Mouse (Mus musculus): ENCODE data around the gene Maf. TPM values are rescaled to one million over a fixed set of nuclear protein-coding genes. Genes with fewer than 3 reads are reported as not detected.
A peak's percentile ranks its signal among the peaks of the same experiment; 100 is the strongest.

Maf gene
- polyA plus RNA-seq, 1 experiment from 2014 or later = 10.4 TPM

DNA sequence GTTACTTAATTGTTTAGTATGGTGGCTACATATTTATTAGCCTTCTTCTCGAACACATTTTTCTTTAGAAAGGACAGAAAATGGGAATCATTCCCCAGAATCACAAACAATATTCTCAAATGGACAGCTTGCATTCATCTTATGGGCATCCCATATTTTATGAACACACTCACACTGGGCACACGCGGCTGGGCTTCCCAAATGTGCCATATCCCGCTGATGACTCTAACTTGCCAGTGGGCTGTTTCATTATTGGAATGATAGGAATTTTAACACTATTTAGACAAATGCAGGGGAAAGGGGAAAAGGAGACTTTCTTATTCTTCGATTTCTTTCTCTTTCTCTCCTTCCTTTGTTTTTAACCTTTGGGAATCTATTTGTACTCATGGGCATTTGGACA lies 6.6 kb downstream of the Maf start:
- 0 out of 2 replicates have a peak overlapping the region, but pooled peaks have one; percentile 21 for H3K4me2 ChIP-seq
- no peak for ATAC-seq (ENCODE audit: low FRiP score, low read depth)
- 70% methylated on average over 5 of the region's 5 CpGs for WGBS
- H3K4me1 ChIP-seq (replicated peaks) = peaks cover 13% of the 10 kb centered on the region; the same call in 1 of the 2 replicates
- H3K4me3 ChIP-seq = no peak overlapping the region
- H3K36me3 ChIP-seq = no peaks in the 10 kb centered on the region
- H3K9me3 ChIP-seq = no peaks in the 10 kb centered on the region
- H3K27me3 ChIP-seq = no peaks in the 10 kb centered on the region
- no peak overlapping the region for H3K9ac ChIP-seq
- H3K27ac ChIP-seq (replicated peaks) = no peak overlapping the region

DNA sequence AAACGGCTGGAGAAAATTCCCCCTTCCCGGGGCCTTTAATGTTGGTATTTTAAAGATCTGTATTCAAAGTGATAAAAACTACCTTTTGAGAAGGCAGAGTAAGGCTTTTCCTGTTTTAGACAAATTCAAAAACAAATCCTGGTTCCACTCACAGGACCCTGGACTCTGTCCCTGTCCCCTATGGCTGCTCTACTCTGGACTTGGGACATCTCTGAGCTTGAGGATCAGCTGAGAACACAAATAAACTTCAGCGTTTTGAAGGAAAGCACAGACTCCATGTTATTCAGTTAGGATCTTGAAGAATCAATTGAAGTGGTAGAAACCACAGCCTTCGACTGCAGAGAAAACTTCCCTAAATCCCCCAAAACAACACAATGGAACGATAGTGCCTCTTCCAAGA lies 8.4 kb downstream of the Maf start:
- H3K9me3 ChIP-seq = no peaks in the 10 kb centered on the region
- H3K4me1 ChIP-seq (replicated peaks) = 0 out of 2 replicates have a peak, but pooled peaks cover 4% of the 10 kb centered on the region
- ATAC-seq (ENCODE audit: low FRiP score, low read depth) = no peak
- H3K4me3 ChIP-seq = no peak overlapping the region
- 73% methylated on average over 5 of the region's 5 CpGs for WGBS
- no peak overlapping the region for H3K4me2 ChIP-seq
- no peaks in the 10 kb centered on the region for H3K27me3 ChIP-seq
- H3K27ac ChIP-seq (replicated peaks) = no peak overlapping the region
- no peak overlapping the region for H3K9ac ChIP-seq
- no peaks in the 10 kb centered on the region for H3K36me3 ChIP-seq

DNA sequence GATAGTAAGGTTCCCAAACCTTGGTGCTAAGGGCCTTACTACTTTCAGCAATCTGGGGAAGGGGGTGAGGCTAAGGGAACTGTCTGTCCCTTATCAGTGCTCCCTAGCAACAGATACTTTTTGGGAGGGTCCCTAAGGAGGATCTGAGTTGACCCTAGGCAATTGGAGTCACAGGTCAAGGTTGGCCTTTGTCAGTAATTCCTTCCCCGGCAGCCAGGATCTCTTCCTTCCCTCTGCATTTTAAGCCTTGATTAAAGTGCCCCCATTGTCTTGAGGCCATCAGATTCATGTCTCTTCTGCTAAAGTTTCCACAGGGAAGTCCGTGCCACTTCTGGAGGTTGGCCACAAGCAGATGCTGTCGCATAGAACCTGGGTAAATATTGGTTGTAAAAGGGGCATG lies 10.2 kb downstream of the Maf start:
- no peaks in the 10 kb centered on the region for H3K36me3 ChIP-seq
- no peak overlapping the region for H3K4me2 ChIP-seq
- no peak overlapping the region for H3K4me3 ChIP-seq
- no peak overlapping the region for H3K9ac ChIP-seq
- no peaks in the 10 kb centered on the region for H3K9me3 ChIP-seq
- 58% methylated on average over 3 of the region's 3 CpGs for WGBS
- no peak for ATAC-seq (ENCODE audit: low FRiP score, low read depth)
- no peak overlapping the region for H3K27ac ChIP-seq (replicated peaks)
- no peaks in the 10 kb centered on the region for H3K27me3 ChIP-seq
- H3K4me1 ChIP-seq (replicated peaks) = 0 out of 2 replicates have a peak, but pooled peaks cover 4% of the 10 kb centered on the region

DNA sequence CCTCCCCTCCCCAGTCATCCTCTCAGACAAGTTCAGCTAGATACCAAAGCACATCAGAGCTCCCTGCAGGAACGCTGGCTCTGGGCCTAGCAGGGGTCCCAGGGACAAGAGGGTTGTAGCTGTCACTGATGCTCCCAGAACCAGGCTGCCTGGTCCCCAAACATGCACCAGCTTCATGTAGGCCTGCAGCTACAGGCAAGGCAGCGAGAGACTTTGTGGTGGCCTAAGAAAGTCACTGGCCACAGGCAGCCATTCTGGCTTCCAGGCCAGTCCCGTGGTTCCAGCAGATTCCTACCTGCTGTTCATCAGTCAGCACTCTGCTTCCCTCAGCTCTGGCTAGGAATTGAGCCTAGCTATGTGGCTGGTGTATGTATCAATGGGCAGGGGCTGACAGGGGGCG lies 10.9 kb downstream of the Maf start:
- H3K36me3 ChIP-seq = no peaks in the 10 kb centered on the region
- H3K4me1 ChIP-seq (replicated peaks) = 0 out of 2 replicates have a peak, but pooled peaks cover 4% of the 10 kb centered on the region
- no peak overlapping the region for H3K4me3 ChIP-seq
- no peaks in the 10 kb centered on the region for H3K27me3 ChIP-seq
- H3K27ac ChIP-seq (replicated peaks) = no peak overlapping the region
- H3K9me3 ChIP-seq = no peaks in the 10 kb centered on the region
- H3K4me2 ChIP-seq = no peak overlapping the region
- no peak for ATAC-seq (ENCODE audit: low FRiP score, low read depth)
- H3K9ac ChIP-seq = no peak overlapping the region
- 69% methylated on average over 4 of the region's 4 CpGs for WGBS

DNA sequence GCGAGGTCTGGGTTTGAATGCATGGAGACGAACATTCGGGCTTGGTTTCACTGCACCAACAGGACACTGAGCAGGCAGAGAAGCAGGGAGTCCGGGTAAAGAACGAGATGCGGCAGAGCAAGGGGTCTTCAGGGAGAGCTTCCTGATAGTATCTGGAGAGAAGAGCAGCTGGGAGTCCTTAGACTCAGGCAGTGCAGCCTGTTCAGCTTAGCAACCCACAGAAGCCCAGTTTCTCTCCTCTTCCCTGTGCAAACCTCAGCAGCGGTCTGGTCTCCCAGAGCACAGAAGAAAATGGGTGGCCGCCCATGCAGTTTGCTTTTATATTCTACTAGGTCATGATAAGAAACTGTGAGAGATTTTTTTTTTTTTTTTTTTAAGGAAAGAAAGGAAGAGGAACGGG lies 20.2 kb downstream of the Maf start:
- H3K4me3 ChIP-seq = no peak overlapping the region
- H3K4me2 ChIP-seq = no peak overlapping the region
- H3K27ac ChIP-seq (replicated peaks) = no peak overlapping the region
- WGBS = 74% methylated on average over 9 of the region's 9 CpGs
- no peak for ATAC-seq (ENCODE audit: low FRiP score, low read depth)
- H3K4me1 ChIP-seq (replicated peaks) = no peaks in the 10 kb centered on the region
- H3K9me3 ChIP-seq = no peaks in the 10 kb centered on the region
- no peaks in the 10 kb centered on the region for H3K27me3 ChIP-seq
- no peaks in the 10 kb centered on the region for H3K36me3 ChIP-seq
- no peak overlapping the region for H3K9ac ChIP-seq

DNA sequence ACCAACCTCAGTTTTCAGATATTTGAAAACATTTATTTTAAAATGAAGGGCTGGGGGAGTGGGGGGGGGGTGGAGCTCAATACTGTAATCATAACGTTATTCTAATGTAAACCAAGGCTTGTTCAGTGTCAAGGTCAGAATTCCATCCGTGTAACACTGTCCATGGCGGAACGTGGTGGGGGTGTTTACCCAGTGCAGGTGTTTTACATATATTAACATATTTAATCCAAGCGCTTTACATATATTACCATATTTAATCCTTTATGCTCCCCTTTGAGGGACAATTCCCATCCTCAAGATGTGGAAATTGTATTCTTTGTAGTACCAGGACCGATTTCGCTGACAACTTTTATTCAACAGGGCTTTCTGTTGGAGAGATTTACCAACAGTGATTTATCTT lies 24.3 kb downstream of the Maf start:
- Histone ChIP-seq H3K4me3 (no peak overlapping the region), H3K9ac (no peak overlapping the region), H3K36me3 (no peaks in the 10 kb centered on the region), H3K27ac (replicated peaks) (no peak overlapping the region), H3K4me2 (no peak overlapping the region), H3K27me3 (no peaks in the 10 kb centered on the region), H3K4me1 (replicated peaks) (no peaks in the 10 kb centered on the region), H3K9me3 (no peaks in the 10 kb centered on the region)
- no peak for ATAC-seq (ENCODE audit: low FRiP score, low read depth)
- 39% methylated on average over 7 of the region's 7 CpGs for WGBS

DNA sequence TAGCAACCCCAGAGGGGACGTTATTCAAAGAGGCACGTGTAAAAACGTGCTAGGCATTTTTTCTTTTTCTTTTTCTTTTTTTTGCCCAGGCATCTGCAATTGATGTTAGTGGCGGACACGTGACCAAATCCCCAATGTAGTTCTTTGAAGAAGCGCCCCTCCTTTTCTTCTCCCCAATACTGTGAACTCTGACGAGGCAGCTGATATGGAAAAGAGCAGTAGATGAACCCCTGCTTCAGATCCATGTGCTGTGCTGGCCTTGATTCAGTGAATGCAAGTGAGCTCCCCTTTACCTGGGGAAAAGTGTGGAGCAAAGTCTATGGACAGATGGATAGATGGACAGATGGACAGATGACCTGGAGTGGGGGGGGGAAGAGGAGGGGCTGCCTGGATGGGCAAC lies 28.1 kb downstream of the Maf start:
- Histone ChIP-seq H3K4me1 (replicated peaks) (no peaks in the 10 kb centered on the region), H3K4me2 (no peak overlapping the region), H3K27ac (replicated peaks) (no peak overlapping the region), H3K4me3 (no peak overlapping the region), H3K36me3 (no peaks in the 10 kb centered on the region), H3K9me3 (no peaks in the 10 kb centered on the region), H3K9ac (no peak overlapping the region), H3K27me3 (no peaks in the 10 kb centered on the region)
- ATAC-seq (ENCODE audit: low FRiP score, low read depth) = no peak
- WGBS = 70% methylated on average over 7 of the region's 7 CpGs

DNA sequence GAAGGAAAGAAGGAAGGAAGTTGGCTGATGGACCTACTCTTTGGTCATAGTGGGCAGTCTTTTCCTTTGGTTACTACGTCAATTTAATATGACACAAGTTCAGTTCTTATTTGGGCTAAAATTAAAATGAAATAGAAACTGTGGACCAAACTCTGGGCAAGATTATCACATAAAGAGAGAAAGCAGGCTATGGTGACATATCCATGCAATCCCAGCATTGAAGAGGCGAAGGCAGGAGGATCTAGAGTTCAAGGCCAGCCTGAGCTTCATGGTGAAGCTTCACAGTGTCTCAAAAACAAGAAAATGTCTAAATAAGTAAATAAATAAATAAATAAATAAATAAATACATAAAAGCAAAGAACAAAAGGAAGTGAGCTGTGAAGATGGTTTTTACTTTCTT lies 42.7 kb downstream of the Maf start:
- Histone ChIP-seq H3K27ac (replicated peaks) (no peak overlapping the region), H3K4me2 (no peak overlapping the region), H3K4me1 (replicated peaks) (no peaks in the 10 kb centered on the region), H3K36me3 (no peaks in the 10 kb centered on the region), H3K4me3 (no peak overlapping the region), H3K9ac (no peak overlapping the region), H3K27me3 (no peaks in the 10 kb centered on the region), H3K9me3 (no peaks in the 10 kb centered on the region)
- no peak for ATAC-seq (ENCODE audit: low FRiP score, low read depth)
- 96% methylated on average over 2 of the region's 2 CpGs for WGBS

DNA sequence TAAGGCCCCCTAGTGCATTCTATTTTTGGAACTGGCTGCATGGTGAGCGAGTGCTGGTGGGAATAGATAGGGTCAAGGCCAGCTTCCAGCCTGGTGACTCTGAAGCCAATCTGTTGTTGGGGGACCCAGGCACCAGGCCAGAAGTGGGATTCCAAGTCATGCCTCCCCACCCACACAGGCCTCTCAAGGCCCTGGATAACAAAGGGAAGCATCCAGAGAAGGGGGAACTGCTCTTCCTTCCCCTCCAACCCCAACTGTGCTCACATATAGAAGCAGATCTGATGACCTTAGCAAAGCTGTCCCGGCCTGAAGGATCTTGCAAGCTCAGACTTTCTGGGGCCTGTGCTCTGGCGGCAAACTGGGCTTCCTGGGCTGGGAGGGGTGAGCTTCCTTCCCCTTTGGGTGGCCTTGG lies 57.5 kb downstream of the Maf start:
- 82% methylated on average over 3 of the region's 3 CpGs for WGBS
- H3K27me3 ChIP-seq = no peaks in the 10 kb centered on the region
- H3K9me3 ChIP-seq = no peaks in the 10 kb centered on the region
- no peak overlapping the region for H3K27ac ChIP-seq (replicated peaks)
- no peak overlapping the region for H3K9ac ChIP-seq
- no peak for ATAC-seq (ENCODE audit: low FRiP score, low read depth)
- no peaks in the 10 kb centered on the region for H3K4me1 ChIP-seq (replicated peaks)
- H3K4me2 ChIP-seq = no peak overlapping the region
- H3K4me3 ChIP-seq = no peak overlapping the region
- H3K36me3 ChIP-seq = no peaks in the 10 kb centered on the region

DNA sequence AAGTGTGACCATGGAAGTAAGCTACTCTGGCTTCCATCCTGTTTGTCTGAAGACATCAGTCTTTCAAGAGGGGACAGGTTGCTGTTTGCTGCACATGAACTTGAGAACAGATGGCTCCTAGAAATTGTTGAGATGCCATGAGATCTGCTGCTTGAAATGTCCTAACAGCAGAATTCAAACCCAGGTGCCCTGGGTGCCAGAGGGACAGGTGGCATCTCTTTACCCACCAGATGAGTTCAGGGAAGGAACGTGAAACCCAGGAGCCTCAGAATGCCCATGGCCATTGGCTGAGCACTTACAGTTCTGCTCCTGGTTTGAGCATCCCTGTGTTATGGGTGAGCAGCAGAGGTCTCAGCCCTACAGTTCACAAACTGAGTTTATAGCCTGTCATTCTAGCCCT lies 62.5 kb downstream of the Maf start:
- no peak overlapping the region for H3K4me3 ChIP-seq
- no peaks in the 10 kb centered on the region for H3K4me1 ChIP-seq (replicated peaks)
- ATAC-seq (ENCODE audit: low FRiP score, low read depth) = no peak
- no peak overlapping the region for H3K4me2 ChIP-seq
- H3K36me3 ChIP-seq = no peaks in the 10 kb centered on the region
- H3K27me3 ChIP-seq = no peaks in the 10 kb centered on the region
- 94% methylated on average over 1 of the region's 1 CpGs for WGBS
- no peaks in the 10 kb centered on the region for H3K9me3 ChIP-seq
- no peak overlapping the region for H3K27ac ChIP-seq (replicated peaks)
- H3K9ac ChIP-seq = no peak overlapping the region

DNA sequence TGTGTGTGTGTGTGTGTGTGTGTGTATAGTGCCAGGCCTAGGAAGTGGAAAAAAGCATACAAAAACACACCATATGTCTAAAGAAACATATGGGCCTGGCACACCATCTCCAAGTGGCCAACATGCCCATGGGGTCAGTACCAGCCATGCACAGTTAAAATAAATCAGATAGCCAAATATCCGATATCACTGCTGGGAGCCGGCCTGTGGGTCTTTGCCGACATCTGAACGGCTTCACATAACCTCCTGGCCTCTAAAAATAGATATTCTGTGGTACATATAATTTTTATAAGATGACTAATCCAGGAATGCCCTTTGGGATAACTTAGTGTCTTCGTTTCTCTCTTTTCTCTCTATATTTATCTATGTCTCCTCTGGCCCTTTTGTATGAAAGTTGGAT lies 65.7 kb downstream of the Maf start:
- H3K9ac ChIP-seq = no peak overlapping the region
- no peaks in the 10 kb centered on the region for H3K27me3 ChIP-seq
- H3K36me3 ChIP-seq = no peaks in the 10 kb centered on the region
- H3K27ac ChIP-seq (replicated peaks) = no peak overlapping the region
- H3K4me2 ChIP-seq = no peak overlapping the region
- H3K9me3 ChIP-seq = no peaks in the 10 kb centered on the region
- H3K4me3 ChIP-seq = no peak overlapping the region
- no peaks in the 10 kb centered on the region for H3K4me1 ChIP-seq (replicated peaks)
- 91% methylated on average over 5 of the region's 5 CpGs for WGBS
- ATAC-seq (ENCODE audit: low FRiP score, low read depth) = no peak

DNA sequence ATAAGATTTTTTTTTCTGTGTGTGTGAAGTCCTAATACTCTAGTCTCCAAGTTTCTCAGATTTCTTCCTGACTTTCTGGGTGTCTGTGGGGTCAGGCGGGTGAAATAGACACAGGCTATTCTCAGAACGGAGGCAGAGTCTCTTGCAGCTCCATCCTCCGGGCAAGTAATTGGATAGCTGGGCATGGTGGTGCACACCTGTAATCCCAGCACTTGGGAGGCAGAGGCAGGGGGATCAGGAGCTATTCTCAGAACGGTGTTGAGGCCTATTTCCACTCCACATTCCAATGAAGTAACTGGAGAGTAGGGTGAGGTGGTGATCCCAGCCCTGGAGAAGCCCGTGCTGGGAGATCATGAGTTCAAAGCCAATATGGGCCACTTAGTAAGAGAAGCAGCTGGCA lies 67.6 kb downstream of the Maf start:
- H3K4me2 ChIP-seq = no peak overlapping the region
- no peak overlapping the region for H3K9ac ChIP-seq
- 83% methylated on average over 5 of the region's 5 CpGs for WGBS
- no peaks in the 10 kb centered on the region for H3K27me3 ChIP-seq
- no peaks in the 10 kb centered on the region for H3K36me3 ChIP-seq
- H3K9me3 ChIP-seq = no peaks in the 10 kb centered on the region
- no peak overlapping the region for H3K4me3 ChIP-seq
- no peak overlapping the region for H3K27ac ChIP-seq (replicated peaks)
- H3K4me1 ChIP-seq (replicated peaks) = no peaks in the 10 kb centered on the region
- ATAC-seq (ENCODE audit: low FRiP score, low read depth) = no peak

DNA sequence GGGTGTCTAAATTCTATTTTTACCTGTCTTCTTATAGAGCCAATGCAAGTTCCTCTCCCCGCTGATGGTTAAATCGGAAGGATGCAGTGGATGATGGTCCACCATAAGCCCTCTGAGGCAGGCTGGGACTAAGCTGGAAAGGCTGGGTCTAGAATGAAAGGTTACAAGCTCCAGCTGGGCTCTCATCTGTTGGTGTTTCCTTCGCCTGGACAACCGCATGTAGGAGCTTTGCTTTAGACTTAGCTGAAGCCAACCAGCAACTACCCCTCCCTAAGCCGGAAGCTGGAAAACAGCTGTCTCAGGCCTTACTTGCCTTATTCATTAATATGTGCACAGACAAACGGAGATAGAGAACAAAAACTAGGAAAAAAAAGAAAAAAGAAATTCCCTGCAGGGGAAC lies 70.8 kb downstream of the Maf start:
- H3K9me3 ChIP-seq = no peaks in the 10 kb centered on the region
- H3K27me3 ChIP-seq = no peaks in the 10 kb centered on the region
- 83% methylated on average over 6 of the region's 6 CpGs for WGBS
- H3K9ac ChIP-seq = no peak overlapping the region
- H3K4me2 ChIP-seq = no peak overlapping the region
- ATAC-seq (ENCODE audit: low FRiP score, low read depth) = no peak
- H3K4me1 ChIP-seq (replicated peaks) = no peaks in the 10 kb centered on the region
- no peaks in the 10 kb centered on the region for H3K36me3 ChIP-seq
- H3K4me3 ChIP-seq = no peak overlapping the region
- no peak overlapping the region for H3K27ac ChIP-seq (replicated peaks)
